In genomic region chr19:28891238-28891637, GRCm38 (mm10) we compare ENCODE assay signal across 21 mouse cellular contexts. TPM values are rescaled to one million over a fixed set of nuclear protein-coding genes. Genes with fewer than 3 reads are reported as not detected.
"Had no signal": no experiment of that assay in that cellular context is flagged by ENCODE, and none has a peak within 500 bp of the region (broad histone marks: within the 10 kb centered on the region; RNA-seq: fewer than 3 reads in every experiment).

No protein-coding gene starts in this region.

- H3K9me3 ChIP-seq: intestine, embryonic 15.5 days; kidney, embryonic 15.5 days; limb, embryonic 10.5 days; limb, embryonic 13.5 days; liver, embryonic 12.5 days; liver, embryonic 15.5 days; lung, embryonic 15.5 days had no signal

- H3K4me3 ChIP-seq: intestine, embryonic 15.5 days; kidney, embryonic 15.5 days; limb, embryonic 10.5 days; limb, embryonic 13.5 days; liver, embryonic 12.5 days; liver, embryonic 15.5 days; lung, embryonic 15.5 days had no signal

- H3K27ac ChIP-seq: intestine, embryonic 15.5 days; kidney, embryonic 15.5 days; limb, embryonic 10.5 days; limb, embryonic 13.5 days; liver, embryonic 12.5 days; liver, embryonic 15.5 days; lung, embryonic 15.5 days had no signal

- H3K4me2 ChIP-seq: intestine, embryonic 15.5 days; kidney, embryonic 15.5 days; limb, embryonic 13.5 days; liver, embryonic 12.5 days; liver, embryonic 15.5 days; lung, embryonic 15.5 days; midbrain, embryonic 11.5 days had no signal

- H3K27me3 ChIP-seq: intestine, embryonic 15.5 days; kidney, embryonic 15.5 days; limb, embryonic 13.5 days; liver, embryonic 12.5 days; liver, embryonic 15.5 days; lung, embryonic 15.5 days had no signal

- ATAC-seq: intestine, embryonic 15.5 days; liver, embryonic 12.5 days had no signal

- H3K36me3 ChIP-seq: intestine, embryonic 15.5 days; kidney, embryonic 15.5 days; limb, embryonic 10.5 days; limb, embryonic 13.5 days; liver, embryonic 12.5 days; liver, embryonic 15.5 days; lung, embryonic 15.5 days had no signal

- H3K4me1 ChIP-seq: intestine, embryonic 15.5 days; limb, embryonic 13.5 days; liver, embryonic 12.5 days; liver, embryonic 15.5 days had no signal

- DNase-seq: kidney, adult 11 months; kidney, adult 8-10 months; kidney, postnatal 10 days; kidney, postnatal 36 days; liver; lung, adult 18-20 months; lung, postnatal 10 days; lung, postnatal 36 days; midbrain, embryonic 14.5 days; thymus, adult 2 months; thymus, postnatal 14 days; thymus, postnatal 4 days had no signal

- H3K9ac ChIP-seq: intestine, embryonic 15.5 days; kidney, embryonic 15.5 days; limb, embryonic 13.5 days; liver, embryonic 12.5 days; liver, embryonic 15.5 days; lung, embryonic 15.5 days had no signal

RNA-seq across cellular contexts. Expression of gene Slc1a1, which starts 56.4 kb away (rescaled TPM):
- total RNA-seq: megakaryocyte-erythroid progenitor cell, adult 5-6 weeks had no signal
